Mouse (Mus musculus) heart, adult 2 months (tissue): ENCODE results near the gene Fbxo33.

Experiments used
- CTCF ChIP-seq: fragments of 200-600 bp; IDR thresholded peaks from 2 replicates; pipeline ENCODE4 v1.8.1; 2022; ENCODE audit warnings: antibody characterized with exemption, mild to moderate bottlenecking, moderate library complexity
- EP300 ChIP-seq: fragments of 200-500 bp; IDR thresholded peaks from 2 replicates; pipeline ENCODE4 v1.6.1; 2011; ENCODE audit warnings: low read depth, low read length, control low read depth; ENCODE audit not compliant: insufficient read depth

DNA sequence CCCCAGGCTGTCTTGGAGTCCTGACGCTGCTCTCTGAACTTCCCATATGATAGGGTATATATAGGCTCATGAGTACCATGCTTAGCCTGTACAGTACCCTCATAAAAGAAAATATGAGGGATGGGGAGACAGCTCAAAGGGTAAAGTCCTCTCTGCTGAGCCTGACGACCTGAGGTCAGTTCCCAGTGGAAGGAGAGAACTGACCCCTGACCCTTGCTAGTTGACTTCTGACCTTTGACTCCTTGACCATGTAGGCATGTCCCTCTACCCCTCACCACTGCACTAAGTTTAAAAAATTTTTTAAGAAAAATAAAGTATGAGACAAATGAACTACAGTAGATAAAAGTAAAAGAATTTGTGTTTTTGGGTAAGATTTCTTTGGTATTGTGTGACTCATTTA is 58.4 kb downstream of the Fbxo33 start:
- no peak for TF ChIP-seq CTCF
- TF ChIP-seq EP300, result no peak
